Mouse (Mus musculus) adrenal gland, adult 8-10 months (tissue): ENCODE data around the gene Olfr606. TPM values are rescaled to one million over a fixed set of nuclear protein-coding genes. Genes with fewer than 3 reads are reported as not detected.
"Not testable (repeated sequence)": the region's sequence is repeated elsewhere in the genome, so short reads cannot be mapped to it uniquely, and the experiment has no call there.

ENCODE experiments used
- DNase-seq: peaks from one replicate; pipeline ENCODE4 v3.0.0; 2022
- microRNA-seq, 2 experiments: library from miRNA; unstranded; fragments of <30 nt; microRNA quantifications; one replicate each; pipeline ENCODE4 v1.2.0; 2022
- total RNA-seq, 4 experiments: library from RNA; stranded (reverse); gene quantifications; 2 replicates each; pipeline ENCODE4 v1.2.4; 2022

The Olfr606 gene
- not detected for total RNA-seq

GRCm38 (mm10) chr7:103448746-103449145 is at the start of gene Olfr606:
Gene Olfr606 (plus strand): TSS chr7:103449046.
- DNase-seq, result no peak

- DNase-seq, result not testable (repeated sequence)
Observed at GRCm38 (mm10) chr7:103406521-103407055, 42.3 kb upstream of the Olfr606 start.

- not testable (repeated sequence) for DNase-seq
Observed at GRCm38 (mm10) chr7:103414772-103415171, 34.1 kb upstream of the Olfr606 start, which contains the start of gene Usp17lc. Gene Usp17lc (plus strand): TSS chr7:103415072.

GRCm38 (mm10) chr7:103445339-103445738 is 3.5 kb upstream of the Olfr606 start, which contains the start of gene Olfr605:
Gene Olfr605 (minus strand): TSS chr7:103445439.
- DNase-seq, result no peak

GRCm38 (mm10) chr7:103460590-103460989 is 11.7 kb downstream of the Olfr606 start:
- no peak for DNase-seq

- DNase-seq, result no peak
Observed at GRCm38 (mm10) chr7:103469577-103469976, 20.7 kb downstream of the Olfr606 start, which contains the start of gene Olfr608. Gene Olfr608 (plus strand): TSS chr7:103469877.

GRCm38 (mm10) chr7:103477106-103477505 is 28.3 kb downstream of the Olfr606 start:
- DNase-seq, result not testable (repeated sequence)

GRCm38 (mm10) chr7:103497962-103498361 is 49.1 kb downstream of the Olfr606 start, which contains the start of gene Olfr609:
Gene Olfr609 (minus strand): TSS chr7:103498062.
- DNase-seq, result no peak

Small RNA genes lying within 50 kb of the gene (microRNA-seq; reads per million reads assigned to microRNA genes)
- gene Gm25774, result 0 reads per million in 2 experiments

Other genes with a start within 250 kb of the Olfr606 start
- not detected for gene Olfr593, start 237.2 kb upstream of the Olfr606 start, total RNA-seq
- not detected for gene Olfr594, start 232.1 kb upstream of the Olfr606 start, total RNA-seq
- not detected for gene Usp17ld, start 196.5 kb upstream of the Olfr606 start, total RNA-seq
- gene Olfr596, start 143.4 kb upstream of the Olfr606 start, total RNA-seq, result not detected
- gene Olfr597, start 132.7 kb upstream of the Olfr606 start, total RNA-seq, result not detected
- not detected for gene Olfr598, start 125.5 kb upstream of the Olfr606 start, total RNA-seq
- not detected for gene Olfr599, start 113.1 kb upstream of the Olfr606 start, total RNA-seq
- not detected for gene Olfr600, start 99.4 kb upstream of the Olfr606 start, total RNA-seq
- gene Olfr601, start 86.4 kb upstream of the Olfr606 start, total RNA-seq, result not detected
- gene Olfr603, start 62.9 kb upstream of the Olfr606 start, total RNA-seq, result not detected
- not detected for gene Usp17lc, start 34.0 kb upstream of the Olfr606 start, total RNA-seq
- not detected for gene Olfr605, start 3.6 kb upstream of the Olfr606 start, total RNA-seq
- gene Olfr607, start 15.1 kb downstream of the Olfr606 start, total RNA-seq, result not detected
- gene Olfr608, start 20.8 kb downstream of the Olfr606 start, total RNA-seq, result not detected
- gene Olfr609, start 49.0 kb downstream of the Olfr606 start, total RNA-seq, result not detected
- not detected for gene Olfr610, start 63.1 kb downstream of the Olfr606 start, total RNA-seq
- gene Olfr611, start 71.8 kb downstream of the Olfr606 start, total RNA-seq, result not detected
- not detected for gene Olfr612, start 93.7 kb downstream of the Olfr606 start, total RNA-seq
- not detected for gene Olfr613, start 99.0 kb downstream of the Olfr606 start, total RNA-seq
- gene Olfr615, start 107.0 kb downstream of the Olfr606 start, total RNA-seq, result not detected
- not detected for gene Olfr616, start 120.1 kb downstream of the Olfr606 start, total RNA-seq
- not detected for gene Olfr617, start 124.0 kb downstream of the Olfr606 start, total RNA-seq
- not detected for gene Olfr618, start 141.1 kb downstream of the Olfr606 start, total RNA-seq
- not detected for gene Olfr619, start 151.5 kb downstream of the Olfr606 start, total RNA-seq
- gene Olfr620, start 163.5 kb downstream of the Olfr606 start, total RNA-seq, result not detected
- not detected for gene Olfr622, start 193.7 kb downstream of the Olfr606 start, total RNA-seq
- not detected for gene Olfr623, start 214.7 kb downstream of the Olfr606 start, total RNA-seq
- under 1 TPM in 1 of 4 experiments, not detected in 3; 0.06 TPM for gene Olfr624, start 222.1 kb downstream of the Olfr606 start, total RNA-seq
- gene Olfr625-ps1, start 233.7 kb downstream of the Olfr606 start, total RNA-seq, result not detected